Mouse (Mus musculus): Measurements from ENCODE around the gene Dcun1d1.
A peak's percentile ranks its signal among the peaks of the same experiment; 100 is the strongest.

Dcun1d1 gene

DNA sequence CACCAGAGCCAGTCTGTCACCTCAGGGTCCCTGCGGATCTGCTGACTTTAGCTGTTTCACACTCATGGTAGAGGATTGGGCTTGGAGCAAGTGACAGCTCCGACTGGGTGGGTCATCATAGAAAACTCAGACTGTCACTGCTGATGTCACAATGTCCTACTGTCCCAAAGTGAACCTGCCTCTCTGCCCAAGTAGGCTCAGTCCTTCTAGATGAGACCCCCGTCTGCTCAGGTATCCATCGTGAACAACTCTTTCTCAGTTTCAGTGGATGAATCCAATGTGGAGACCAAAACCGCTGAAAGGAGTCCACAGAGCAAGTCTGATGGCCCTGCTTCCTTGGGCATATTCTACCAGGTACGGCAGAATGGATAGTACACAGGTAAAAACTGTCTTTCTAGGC, at the start of gene Dcun1d1:
Gene Dcun1d1, minus strand, starts transcription at position 101 of the 400 bp plus-strand sequence.
- no peak for DNase-seq

DNA sequence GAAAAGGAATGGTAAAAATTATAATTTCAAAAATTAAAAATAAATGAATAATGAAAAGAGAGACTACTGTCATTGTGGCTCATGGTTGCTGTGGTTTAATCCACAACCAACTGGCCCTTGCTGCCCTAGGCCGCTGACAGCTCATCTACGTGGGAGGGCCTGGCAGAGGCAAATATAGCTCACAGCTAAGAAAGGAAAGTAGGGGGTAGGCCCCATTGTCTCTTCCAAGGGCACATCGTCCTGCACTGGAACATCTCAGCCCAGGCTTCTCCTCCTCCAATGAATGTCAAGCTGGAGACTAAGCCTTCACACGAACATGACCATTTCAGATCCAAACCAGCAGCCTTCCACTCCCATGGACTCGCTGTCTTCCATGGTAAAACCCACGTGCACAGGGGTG, 49.0 kb upstream of the Dcun1d1 start:
- no peak for DNase-seq

DNA sequence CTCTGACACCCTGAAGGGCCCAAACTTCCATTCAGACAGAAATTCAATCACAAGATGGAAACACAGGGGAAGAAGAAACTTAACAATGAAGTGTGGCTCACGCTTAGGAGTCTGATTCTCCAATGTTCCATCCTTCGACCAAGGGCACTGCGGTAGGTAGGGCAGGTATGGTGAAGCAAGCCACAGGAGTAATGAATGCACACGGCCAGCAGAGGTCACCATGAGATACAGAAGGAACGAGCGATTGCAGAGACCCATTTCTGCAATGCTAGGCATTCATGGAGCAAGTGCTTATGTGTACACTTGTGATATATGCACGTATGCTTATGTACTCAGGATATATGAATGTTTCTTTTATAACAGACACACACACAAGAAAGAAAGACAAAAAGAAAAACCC, 36.3 kb upstream of the Dcun1d1 start:
- DNase-seq, result peak; percentile 18 to 20

DNA sequence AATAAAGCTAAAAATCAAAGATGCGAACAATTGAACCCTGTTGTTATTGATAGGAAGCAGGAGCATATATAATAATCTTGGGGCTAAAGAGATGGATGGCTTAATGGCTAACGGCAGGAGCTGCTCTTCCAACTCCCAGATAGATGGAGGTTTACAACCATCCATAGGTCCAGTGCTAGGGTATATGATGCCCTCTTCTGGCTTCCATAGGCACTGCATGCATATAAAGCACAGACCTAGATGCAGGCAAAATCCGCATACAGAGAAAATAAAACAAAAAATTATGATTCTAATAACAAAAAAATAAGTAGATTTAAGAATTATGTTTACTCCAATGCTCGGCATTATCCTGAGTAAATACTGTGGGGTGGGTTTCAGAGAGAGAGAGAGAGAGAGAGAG, 35.7 kb upstream of the Dcun1d1 start:
- peak in 1 of 2 experiments; percentile 28 for DNase-seq

DNA sequence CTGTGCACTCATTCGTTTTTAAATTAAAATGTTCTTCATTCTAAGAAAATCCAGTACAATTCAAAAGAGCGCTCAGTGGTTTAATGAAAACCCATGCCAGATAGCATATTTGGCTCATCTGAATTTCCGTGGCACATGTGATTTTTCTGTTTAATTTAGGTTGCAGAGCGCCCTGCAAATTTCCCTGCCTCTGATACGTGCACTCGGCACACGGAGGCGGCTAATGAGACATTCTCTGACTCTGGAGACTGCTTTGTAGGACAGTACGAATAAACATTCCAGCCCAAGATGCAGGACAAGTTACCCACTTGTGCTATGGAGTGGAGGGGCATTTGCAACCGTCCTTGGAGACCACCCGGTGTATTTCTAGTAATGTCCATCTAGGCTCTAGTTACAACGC, 33.9 kb upstream of the Dcun1d1 start:
- DNase-seq, result no peak

DNA sequence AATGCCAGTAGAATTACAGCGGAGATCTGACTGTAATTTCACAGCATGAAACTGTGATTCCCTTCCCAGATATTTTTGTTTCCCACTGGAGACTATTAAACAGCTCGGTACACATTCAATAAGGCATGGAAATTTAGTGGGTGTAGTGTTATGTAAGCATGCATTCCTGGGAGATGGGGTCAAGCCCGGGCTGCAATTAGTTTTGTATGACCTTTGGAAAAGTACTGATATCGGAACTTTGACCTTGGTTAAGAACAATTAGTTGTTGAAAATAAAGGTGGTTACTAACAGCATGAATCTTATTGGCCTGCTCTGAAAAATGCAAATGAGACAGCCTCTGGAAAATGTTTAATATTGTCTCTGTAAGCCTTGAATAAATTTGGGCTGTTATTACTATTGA, 33.2 kb upstream of the Dcun1d1 start:
- no peak for DNase-seq

DNA sequence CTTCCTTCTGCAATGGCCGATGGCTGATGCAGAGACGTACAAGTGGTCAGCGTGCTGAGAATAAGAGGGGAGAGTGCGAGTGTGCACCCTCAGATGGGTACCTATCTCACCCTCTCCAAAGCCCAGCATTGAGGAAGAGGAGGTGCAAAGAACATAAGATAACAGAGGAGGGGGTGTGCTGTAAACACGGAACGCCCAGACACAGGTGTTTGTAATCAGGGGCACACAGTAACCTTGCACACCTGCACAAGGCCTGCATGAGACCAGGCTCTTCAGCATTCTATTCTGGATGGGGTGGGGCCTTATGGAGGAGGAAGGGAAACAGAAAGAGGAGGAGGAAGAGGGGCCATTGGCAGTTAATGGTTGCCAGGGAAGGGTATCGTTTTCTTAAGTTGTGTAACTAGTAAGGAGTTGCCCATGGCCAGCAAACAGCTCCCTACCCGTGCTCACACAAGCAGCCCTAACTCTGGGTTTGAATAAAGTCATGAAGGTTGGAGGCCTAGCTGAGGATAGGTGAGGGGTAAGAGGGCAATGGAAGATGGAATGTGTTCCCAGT, 30.2 kb upstream of the Dcun1d1 start:
- DNase-seq, result no peak

DNA sequence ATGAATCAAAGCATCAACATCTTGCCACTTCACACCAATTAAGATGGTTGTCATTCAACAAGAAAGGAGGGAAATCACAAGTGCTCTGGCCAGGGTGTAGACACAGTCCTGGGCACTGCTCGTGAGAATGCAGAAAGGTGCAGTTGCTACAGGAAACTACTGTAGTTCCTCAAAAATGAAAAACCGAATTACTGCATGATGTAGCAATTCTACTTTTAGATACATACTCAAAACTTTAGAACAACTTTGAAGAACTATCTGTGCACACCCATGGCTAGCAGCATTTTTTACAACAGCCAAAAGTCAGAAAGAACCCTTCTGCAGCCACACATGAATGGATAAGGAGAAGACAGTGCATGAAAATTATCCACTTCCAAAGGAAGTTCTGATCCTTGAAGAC, 29.2 kb upstream of the Dcun1d1 start:
- DNase-seq, result no peak

DNA sequence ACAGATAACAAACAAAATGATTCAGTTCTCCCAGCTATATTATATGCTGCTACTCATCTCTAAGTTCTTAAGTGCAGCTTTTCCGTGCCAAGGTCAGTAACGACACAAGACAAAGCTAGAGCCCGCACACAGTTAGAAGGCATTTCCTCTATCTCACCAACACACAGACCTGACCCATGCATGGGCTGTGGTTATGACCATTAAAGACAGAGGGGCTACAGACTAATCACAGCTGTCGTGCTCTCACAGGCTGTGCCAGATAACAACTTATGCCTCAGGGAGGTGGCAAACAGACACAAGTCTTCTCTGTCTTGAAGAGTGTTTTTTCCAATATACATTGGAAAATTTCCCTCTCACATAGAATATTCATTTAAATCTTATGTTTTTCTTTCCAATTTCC, 27.7 kb upstream of the Dcun1d1 start:
- no peak for DNase-seq

DNA sequence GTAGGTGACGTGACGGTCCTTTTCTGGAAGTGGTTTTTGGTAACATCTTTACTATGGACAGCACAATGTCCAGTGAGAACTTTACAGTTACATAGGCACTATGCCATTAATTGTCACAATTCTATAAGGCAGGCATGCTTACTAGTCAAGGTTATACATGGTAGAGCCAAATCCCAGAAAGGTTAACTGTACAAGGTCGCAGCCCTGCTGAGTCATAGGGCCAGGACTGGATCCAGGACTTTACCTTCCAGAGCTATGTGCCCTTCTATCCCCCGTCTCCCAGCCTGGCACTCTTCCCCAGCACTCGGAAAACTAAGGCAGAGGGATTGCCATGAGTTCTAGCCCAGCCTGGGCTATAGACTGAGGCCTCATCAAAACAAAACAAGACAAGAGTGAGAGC, 26.7 kb upstream of the Dcun1d1 start:
- no peak for DNase-seq

DNA sequence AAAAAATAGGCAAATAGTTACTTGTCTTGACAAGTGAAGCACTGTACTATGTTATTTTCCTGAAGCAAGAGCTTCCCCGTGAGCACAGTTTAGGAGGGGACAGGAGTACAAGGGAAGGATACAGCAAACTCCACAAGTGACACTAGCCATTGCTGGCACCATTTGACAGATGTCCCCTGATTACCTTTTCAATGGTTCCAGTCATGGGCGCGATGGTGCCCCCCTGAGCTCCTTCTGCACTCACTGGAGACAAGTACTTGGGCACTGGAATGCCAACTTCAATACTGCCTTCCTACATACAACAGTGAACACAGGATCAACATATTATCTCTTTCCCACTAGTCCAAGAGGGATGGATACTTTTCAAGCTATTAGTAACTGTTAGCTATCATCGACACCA, 26.2 kb upstream of the Dcun1d1 start:
- no peak for DNase-seq

DNA sequence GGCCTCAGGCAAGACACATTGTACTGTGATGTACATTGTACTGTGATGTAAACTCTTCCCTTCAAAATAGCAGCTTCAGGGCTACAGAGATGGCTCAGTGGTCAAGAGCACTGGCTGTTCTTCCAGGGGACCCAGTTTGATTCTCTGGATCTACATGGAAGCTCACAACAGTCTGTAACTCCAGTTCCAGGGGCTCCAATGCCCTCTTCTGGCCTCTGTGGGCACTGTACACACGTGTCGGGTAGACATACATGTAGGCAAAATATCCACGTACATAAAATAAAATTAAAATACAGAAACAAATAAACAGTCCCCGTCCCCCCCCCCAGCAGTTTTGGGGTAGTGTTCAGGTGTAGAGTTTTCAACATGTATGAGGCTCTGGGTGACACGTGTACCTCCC, 25.7 kb upstream of the Dcun1d1 start:
- no peak for DNase-seq

DNA sequence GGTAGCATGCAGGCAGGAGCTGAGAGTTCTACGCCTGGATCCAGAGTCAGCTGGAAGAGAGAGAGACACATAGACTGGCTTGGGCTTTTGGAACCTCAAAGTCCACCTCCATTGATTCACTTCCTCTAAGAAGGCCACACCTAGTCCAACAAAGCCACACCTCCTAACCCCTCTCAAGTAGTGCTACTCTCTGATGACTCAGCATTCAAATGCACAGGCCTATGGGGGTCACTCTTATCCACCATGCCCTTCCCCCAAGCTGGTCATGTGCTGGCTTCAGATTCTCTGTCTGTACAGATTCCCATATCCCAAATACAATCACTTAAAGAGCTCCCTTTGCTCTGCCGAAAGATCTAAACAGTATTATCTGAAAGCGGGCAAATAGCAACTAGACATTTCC, 20.0 kb upstream of the Dcun1d1 start:
- no peak for DNase-seq

DNA sequence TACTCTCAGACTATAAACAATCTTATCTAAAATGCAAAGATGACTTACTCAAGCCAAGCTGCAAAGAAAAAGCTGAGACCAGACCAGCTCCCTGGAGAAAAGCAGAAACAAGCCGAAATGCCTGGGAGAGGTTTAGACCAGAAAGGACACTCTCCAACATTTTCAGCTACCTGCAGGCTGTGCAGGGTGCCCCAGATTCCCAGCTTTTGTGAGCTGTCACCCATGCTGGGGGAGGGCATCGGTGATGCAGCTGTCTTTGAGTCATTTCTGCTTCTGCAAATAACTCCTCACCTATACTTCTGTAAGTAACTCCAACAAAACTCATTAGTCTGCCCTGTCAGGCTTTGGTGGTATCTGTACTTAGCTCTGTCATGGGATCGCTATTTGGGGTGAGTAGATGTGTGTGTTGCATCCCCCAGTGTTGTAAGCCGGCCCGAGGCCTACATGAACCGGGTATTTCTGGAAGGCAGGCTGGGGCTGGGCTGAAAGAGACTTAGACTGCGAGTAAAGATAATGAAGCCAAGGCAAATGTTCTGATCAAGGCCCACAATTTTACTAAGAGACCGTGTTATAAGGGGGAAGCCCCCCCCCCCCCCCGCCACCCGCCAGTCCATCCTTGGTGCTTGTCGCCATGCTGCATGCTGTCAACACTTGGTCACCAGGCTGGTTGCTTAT, 17.8 kb upstream of the Dcun1d1 start:
- no peak for DNase-seq

DNA sequence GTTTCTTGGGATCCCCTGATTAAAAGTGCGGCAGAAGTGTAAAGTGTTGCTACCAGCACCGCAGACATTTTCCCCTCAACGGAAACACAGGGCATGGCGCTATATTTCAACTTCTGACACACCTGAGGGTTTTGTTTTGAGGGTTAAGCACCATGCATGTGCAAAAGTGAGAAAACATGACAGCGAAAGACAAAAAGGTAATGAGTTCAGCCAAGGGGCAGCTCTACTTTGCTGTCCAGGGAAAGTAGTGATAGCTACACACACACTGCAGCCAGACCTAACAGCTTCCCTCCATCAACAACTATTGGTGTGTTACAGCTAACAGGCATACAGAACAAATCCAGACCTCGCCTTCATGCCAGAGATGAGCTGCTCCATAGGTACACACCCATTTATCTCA, 16.6 kb upstream of the Dcun1d1 start:
- no peak for DNase-seq

DNA sequence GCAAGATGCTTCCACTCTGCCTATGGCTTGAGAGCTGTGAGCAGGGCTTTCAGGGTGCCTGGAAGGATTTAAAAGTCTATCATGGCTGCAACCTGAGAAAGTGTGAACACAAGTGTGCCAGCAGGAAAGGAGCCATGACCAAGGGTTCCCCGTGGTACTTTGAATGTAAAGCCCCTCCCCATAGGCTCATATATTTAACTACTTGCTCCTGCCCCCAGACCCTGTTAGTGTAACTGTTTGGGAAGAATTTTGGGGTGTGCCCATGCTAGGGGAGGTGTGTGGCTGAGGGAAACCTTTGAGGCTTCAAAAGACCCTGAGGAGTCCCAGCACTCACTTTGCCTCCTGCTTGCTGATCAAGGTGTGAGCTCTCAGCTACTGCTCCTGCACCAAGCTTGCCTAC, 15.9 kb upstream of the Dcun1d1 start:
- DNase-seq, result no peak

DNA sequence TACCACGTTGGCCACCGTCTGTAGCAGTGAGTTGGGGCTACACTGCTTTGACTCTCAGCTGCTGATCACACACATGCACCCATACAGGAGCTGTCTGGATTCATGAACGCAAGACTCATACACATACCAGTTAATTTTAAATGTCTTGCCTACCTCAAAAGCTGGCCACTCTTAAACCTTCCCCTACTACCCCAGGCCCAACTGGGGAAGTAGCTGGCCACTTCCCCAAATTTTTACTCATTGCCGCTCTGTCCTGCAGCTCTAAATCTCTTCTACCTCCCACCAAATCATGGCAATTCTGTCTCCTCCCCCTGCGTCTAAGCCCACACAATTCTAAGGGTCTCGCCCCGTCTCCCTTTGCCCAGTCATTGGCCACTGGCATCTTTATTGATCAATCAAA, 11.0 kb upstream of the Dcun1d1 start:
- no peak for DNase-seq

DNA sequence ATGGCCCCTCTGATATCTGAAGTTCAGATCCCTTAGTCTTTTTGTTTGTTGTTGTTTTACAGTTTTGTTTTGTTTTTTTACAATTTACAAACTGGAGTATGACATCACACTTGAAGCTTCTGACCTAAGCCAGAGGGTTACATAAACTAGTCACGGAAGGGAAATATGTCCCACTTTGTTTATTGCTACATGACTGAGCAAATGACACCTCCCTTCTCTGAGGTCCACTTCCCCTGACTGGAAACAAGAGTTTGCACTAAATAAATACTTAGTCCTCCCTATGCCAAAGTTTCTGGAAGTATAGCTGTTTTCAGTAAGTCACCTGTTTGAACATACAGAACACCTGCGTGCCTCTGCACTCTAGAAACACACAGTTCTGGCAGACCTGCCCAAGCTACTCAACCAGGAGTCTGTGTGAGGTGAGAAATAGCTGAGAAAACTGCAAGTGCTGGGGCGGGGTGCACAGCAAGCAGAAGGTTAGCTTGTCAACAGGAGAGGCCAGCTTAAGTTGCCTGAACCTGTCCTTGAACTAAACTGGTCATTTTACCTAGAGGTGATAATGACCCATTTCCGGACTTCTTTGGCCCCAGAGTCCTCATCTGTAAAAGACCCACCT, 3.4 kb upstream of the Dcun1d1 start:
- DNase-seq, result no peak

DNA sequence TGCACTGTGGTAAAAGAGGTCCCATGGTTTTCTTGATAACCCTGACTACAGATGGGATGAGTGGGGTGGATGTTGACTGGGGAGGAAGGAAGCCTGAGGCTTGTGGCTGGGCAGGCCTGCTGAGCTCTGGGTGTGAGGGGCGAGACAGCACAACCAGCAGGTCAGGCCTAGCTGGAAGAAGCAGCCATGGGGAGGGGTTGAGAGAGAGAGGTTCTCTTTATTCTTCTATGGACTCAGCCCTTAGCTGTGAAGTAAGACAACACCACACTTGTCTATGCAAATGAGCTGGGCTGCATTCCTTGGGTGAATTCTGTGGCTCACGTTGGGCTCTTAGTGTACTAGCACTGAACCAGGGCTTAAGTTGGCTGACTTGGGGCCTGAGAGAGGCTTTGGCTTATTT, 2.8 kb upstream of the Dcun1d1 start:
- DNase-seq, result no peak

DNA sequence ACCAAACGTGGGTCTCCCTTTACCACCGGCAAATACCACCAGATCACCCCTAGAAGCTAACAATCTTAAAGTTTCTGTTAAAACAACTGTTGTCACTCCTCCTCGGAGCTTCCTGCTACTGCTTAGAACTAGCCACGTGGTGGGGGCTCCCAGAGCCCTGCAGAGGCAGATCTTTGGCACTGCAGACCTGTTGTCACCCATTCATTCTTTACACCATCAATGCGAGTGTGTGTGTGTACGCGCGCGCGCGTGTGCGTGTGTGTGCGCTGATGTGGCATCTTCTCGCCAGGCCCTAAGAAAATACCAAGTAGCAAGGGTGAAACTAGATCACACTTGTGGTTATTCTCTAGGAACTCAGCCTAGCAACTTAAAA, 3.9 kb downstream of the Dcun1d1 start:
- DNase-seq, result peak in 1 of 2 experiments; percentile 12

DNA sequence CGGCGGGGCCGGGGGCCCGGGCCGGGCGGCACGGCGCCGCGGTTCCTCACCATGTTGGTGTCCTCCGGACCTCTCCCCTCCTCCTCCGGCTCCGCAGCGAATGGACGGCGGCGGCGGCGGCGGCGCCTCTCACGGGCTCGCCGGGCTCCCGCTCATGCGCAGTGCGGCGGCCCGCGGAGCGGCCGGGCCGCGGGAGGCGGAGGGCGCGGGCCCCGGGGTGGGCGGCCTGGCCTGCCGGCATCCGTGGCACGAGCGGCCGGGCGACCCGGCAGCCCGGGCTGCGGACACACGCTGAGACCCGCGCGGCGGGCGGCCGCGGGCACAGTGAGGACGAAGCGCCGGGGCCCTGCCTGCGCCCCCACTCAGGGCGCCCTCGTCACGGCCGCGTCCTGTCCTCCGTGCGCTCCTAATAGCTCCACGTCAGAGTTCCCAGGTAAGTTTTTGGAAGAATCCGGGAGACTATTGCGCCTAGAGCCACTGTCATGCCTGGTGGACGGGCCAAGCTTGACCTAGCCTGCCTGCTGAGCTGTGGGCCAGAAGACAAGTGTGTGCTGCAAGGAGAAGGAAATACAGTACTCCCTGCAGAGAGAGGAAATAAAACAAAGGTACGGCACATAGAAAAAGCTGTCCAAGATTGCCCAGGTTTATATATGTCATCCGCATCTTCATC, 4.4 kb downstream of the Dcun1d1 start:
- peak; percentile 77 to 82 for DNase-seq

DNA sequence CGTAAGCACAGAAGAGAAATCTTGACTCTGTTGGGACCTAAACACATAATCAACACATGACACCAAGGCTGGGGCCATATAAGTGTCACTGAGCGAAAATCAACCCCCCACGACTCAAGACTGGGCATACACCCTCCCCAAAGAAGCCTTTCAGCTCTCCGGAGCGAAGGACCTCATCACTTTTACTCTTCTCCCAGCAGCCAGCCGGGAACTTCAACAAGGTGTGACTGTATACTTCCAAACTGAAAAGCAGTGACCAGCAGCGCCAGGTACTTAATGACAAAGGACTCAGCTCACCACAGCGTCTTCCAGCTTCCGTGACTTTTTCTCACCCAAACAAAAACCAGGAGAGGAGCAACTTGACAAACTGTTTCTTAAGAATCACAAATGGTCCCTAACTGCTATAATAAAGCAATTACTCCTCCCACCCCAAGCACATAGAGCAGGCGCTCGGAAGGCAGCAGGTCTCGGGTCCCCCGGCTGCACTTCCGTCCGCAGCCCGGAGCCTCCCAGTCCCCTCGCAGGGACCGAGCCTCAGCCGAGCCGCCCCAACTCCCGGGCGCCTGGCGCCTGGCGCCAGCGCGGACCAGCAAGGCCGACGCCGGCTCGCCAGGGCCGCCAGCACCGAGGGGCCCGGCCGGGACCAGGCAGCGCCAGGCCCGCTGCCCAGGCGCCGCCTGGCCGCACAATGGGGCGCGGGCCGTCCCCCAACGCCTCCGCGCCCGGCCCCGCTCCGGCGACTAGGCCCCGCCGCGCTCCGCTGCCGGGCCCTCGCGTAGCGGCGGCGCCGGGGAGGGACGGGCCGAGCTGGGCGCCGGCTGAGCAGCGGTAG, 5.1 kb downstream of the Dcun1d1 start:
- peak; percentile 60 for DNase-seq

DNA sequence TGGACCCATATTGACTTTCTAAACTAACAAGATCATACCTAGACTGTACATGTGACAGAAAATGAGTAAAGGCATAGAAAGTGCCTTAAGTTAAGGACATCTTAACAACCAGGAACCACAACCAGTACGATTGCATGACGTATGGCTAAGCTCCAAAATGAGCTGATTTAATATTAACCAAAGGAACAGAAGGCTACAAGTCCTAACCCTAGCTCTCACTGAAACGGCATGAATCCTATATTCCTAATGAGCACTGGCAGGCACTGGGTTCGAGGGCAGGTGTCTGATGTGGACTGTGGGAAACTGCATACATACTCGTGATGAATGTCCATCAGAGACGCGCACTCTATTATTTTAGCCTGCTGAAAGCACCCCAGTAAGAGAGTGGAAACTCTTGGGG, 5.9 kb downstream of the Dcun1d1 start:
- DNase-seq, result no peak

All from cerebellum, postnatal 36 days (tissue).